Mouse (Mus musculus) MEL (cell line): Measurements from ENCODE around the gene Slc25a22. TPM values are rescaled to one million over a fixed set of nuclear protein-coding genes. Genes with fewer than 3 reads are reported as not detected.

ENCODE experiments used
- DNase-seq: peaks from one replicate; pipeline ENCODE4 v3.0.0; 2011; ENCODE audit warnings: low read depth, low spot score
- H3K27ac ChIP-seq: 2 replicates; pipeline ENCODE4 v1.5.1; 2012; ENCODE audit warnings: low read depth, mild to moderate bottlenecking, control low read depth, low read length, moderate library complexity; ENCODE audit not compliant: control insufficient read depth
- H3K27me3 ChIP-seq, 2 experiments: fragments of 150-350 bp in 1 of 2; sonication (generic) in 1 of 2; 2 replicates each; pipeline ENCODE4 v1.6.1; 2012; ENCODE audit warnings: low read length in 2 of 2, mild to moderate bottlenecking in 2 of 2, improper control_type of control experiment in 1 of 2, moderate library complexity in 1 of 2; ENCODE audit not compliant: insufficient read depth in 2 of 2, control insufficient read depth in 1 of 2
- H3K36me3 ChIP-seq, 2 experiments: 2 replicates each; pipeline ENCODE4 v1.6.1; 2012 to 2014; ENCODE audit warnings: low read length in 2 of 2, improper control_type of control experiment in 1 of 2, inconsistent platforms in 1 of 2, mild to moderate bottlenecking in 1 of 2; ENCODE audit not compliant: insufficient read depth in 2 of 2, control insufficient read depth in 1 of 2
- H3K4me1 ChIP-seq, 2 experiments: fragments of 150-350 bp in 1 of 2; sonication (generic) in 1 of 2; 2 replicates each; pipeline ENCODE4 v1.6.1; 2012; ENCODE audit warnings: low read length in 2 of 2, improper control_type of control experiment in 1 of 2, mild to moderate bottlenecking in 1 of 2; ENCODE audit not compliant: insufficient read depth in 2 of 2, control insufficient read depth in 1 of 2
- H3K4me3 ChIP-seq, 2 experiments: fragments of 150-350 bp in 1 of 2; sonication (generic) in 1 of 2; 2 replicates each; pipeline ENCODE4 v1.5.1; 2012; ENCODE audit warnings: low read depth in 2 of 2, low read length in 2 of 2, mild to moderate bottlenecking in 2 of 2, moderate library complexity in 2 of 2, control low read depth in 1 of 2, improper control_type of control experiment in 1 of 2; ENCODE audit not compliant: control insufficient read depth in 1 of 2, insufficient read depth in 1 of 2
- H3K79me2 ChIP-seq: 2 replicates; pipeline ENCODE4 v1.6.1; 2012; ENCODE audit warnings: mild to moderate bottlenecking, low read length, moderate library complexity; ENCODE audit not compliant: control insufficient read depth, poor library complexity, insufficient read depth
- H3K9ac ChIP-seq: 2 replicates; pipeline ENCODE4 v1.6.1; 2012; ENCODE audit warnings: low read depth, mild to moderate bottlenecking, control low read depth, low read length, moderate library complexity; ENCODE audit not compliant: control insufficient read depth, poor library complexity, severe bottlenecking
- H3K9me3 ChIP-seq: fragments of 150-350 bp; sonication (generic); replicated peaks from 2 replicates; pipeline ENCODE4 v1.6.1; 2012; ENCODE audit warnings: mild to moderate bottlenecking, low read length, improper control_type of control experiment, moderate library complexity; ENCODE audit not compliant: insufficient read depth
- CTCF ChIP-seq, 3 experiments: IDR thresholded peaks in 2 of 3; conservative IDR thresholded peaks in 1 of 3; 2 replicates each; pipeline ENCODE4 v1.5.1; 2011 to 2012; ENCODE audit warnings: low read length in 3 of 3, low read depth in 2 of 3, mild to moderate bottlenecking in 2 of 3, improper control_type of control experiment in 1 of 3, inconsistent platforms in 1 of 3, mixed read lengths in 1 of 3, moderate library complexity in 1 of 3; ENCODE audit not compliant: control insufficient read depth in 1 of 3, insufficient read depth in 1 of 3, poor library complexity in 1 of 3, severe bottlenecking in 1 of 3
- HCFC1 ChIP-seq: IDR thresholded peaks from 2 replicates; pipeline ENCODE4 v1.6.1; 2012; ENCODE audit warnings: low read depth, mild to moderate bottlenecking, inconsistent platforms, low read length, improper control_type of control experiment, moderate library complexity
- KAT2A ChIP-seq: conservative IDR thresholded peaks from 2 replicates; pipeline ENCODE4 v1.6.1; 2012; ENCODE audit warnings: low read depth, low read length, improper control_type of control experiment, inconsistent platforms
- MAZ ChIP-seq: IDR thresholded peaks from 2 replicates; pipeline ENCODE4 v1.6.1; 2012; ENCODE audit warnings: low read depth, mild to moderate bottlenecking, inconsistent platforms, low read length, improper control_type of control experiment
- MXI1 ChIP-seq: IDR thresholded peaks from 2 replicates; pipeline ENCODE4 v1.6.1; 2011; ENCODE audit warnings: mild to moderate bottlenecking, low read depth, low read length, improper control_type of control experiment
- MYB ChIP-seq: IDR thresholded peaks from 2 replicates; pipeline ENCODE4 v1.6.1; 2011; ENCODE audit warnings: mild to moderate bottlenecking, low read depth, low read length, improper control_type of control experiment
- MYC ChIP-seq: IDR thresholded peaks from 2 replicates; pipeline ENCODE4 v1.6.1; 2011; ENCODE audit warnings: low read depth, mild to moderate bottlenecking, low read length, improper control_type of control experiment, moderate library complexity
- NRF1 ChIP-seq: IDR thresholded peaks from 2 replicates; pipeline ENCODE4 v1.6.1; 2014; ENCODE audit warnings: low read depth, mild to moderate bottlenecking, inconsistent platforms, low read length, improper control_type of control experiment, moderate library complexity; ENCODE audit not compliant: poor library complexity, insufficient read depth, severe bottlenecking
- POLR2AphosphoS2 ChIP-seq: IDR thresholded peaks from 2 replicates; pipeline ENCODE4 v1.6.1; 2011; ENCODE audit warnings: low read length, improper control_type of control experiment
- RCOR1 ChIP-seq: IDR thresholded peaks from 2 replicates; pipeline ENCODE4 v1.6.1; 2012; ENCODE audit warnings: low read depth, mild to moderate bottlenecking, inconsistent platforms, low read length, improper control_type of control experiment
- TBP ChIP-seq: IDR thresholded peaks from 2 replicates; pipeline ENCODE4 v1.8.0; 2011; ENCODE audit warnings: low read depth, low read length, improper control_type of control experiment
- TCF12 ChIP-seq: IDR thresholded peaks from 2 replicates; pipeline ENCODE4 v1.6.1; 2014; ENCODE audit warnings: low read depth, mild to moderate bottlenecking, inconsistent platforms, low read length, improper control_type of control experiment, moderate library complexity
- UBTF ChIP-seq: IDR thresholded peaks from 2 replicates; pipeline ENCODE4 v1.6.1; 2012; ENCODE audit warnings: low read depth, mild to moderate bottlenecking, inconsistent platforms, low read length, improper control_type of control experiment, moderate library complexity, borderline replicate concordance; ENCODE audit not compliant: insufficient read depth
- USF2 ChIP-seq, 2 experiments: IDR thresholded peaks; 2 replicates each; pipeline ENCODE4 v1.6.1; 2011 to 2012; ENCODE audit warnings: improper control_type of control experiment in 2 of 2, low read length in 2 of 2, borderline replicate concordance in 1 of 2, inconsistent platforms in 1 of 2, low read depth in 1 of 2, mild to moderate bottlenecking in 1 of 2; ENCODE audit not compliant: insufficient read depth in 1 of 2
- ZC3H11A ChIP-seq: IDR thresholded peaks from 2 replicates; pipeline ENCODE4 v1.6.1; 2012; ENCODE audit warnings: low read depth, mild to moderate bottlenecking, inconsistent platforms, low read length, improper control_type of control experiment
- ZKSCAN1 ChIP-seq: IDR thresholded peaks from 2 replicates; pipeline ENCODE4 v1.6.1; 2012; ENCODE audit warnings: low read depth, mild to moderate bottlenecking, inconsistent platforms, low read length, improper control_type of control experiment, moderate library complexity
- ZNF384 ChIP-seq: IDR thresholded peaks from 2 replicates; pipeline ENCODE4 v1.6.1; 2012; ENCODE audit warnings: low read depth, mild to moderate bottlenecking, inconsistent platforms, low read length, improper control_type of control experiment
- polyA plus RNA-seq, 2 experiments: library from polyadenylated mRNA; stranded (reverse) in 1 of 2; unstranded in 1 of 2; fragments of >175 nt in 1 of 2; fragments of >200 nt in 1 of 2; gene quantifications; 2 replicates each; pipeline versions ENCODE4 v1.2.1 to v1.2.4; 2012; ENCODE audit warnings: low replicate concordance in 2 of 2, low read depth in 1 of 2; ENCODE audit not compliant: insufficient read length in 2 of 2, insufficient read depth in 1 of 2, missing spikeins in 1 of 2
- total RNA-seq: library from RNA; depleted of rRNA; stranded (reverse); fragments of 300-350 nt; gene quantifications from 2 replicates; pipeline ENCODE4 v1.2.3, GENCODE M21; 2012

Gene Slc25a22
- total and polyA plus RNA-seq, 3 experiments = 23.8 to 46.0 TPM; not detected in 1

DNA sequence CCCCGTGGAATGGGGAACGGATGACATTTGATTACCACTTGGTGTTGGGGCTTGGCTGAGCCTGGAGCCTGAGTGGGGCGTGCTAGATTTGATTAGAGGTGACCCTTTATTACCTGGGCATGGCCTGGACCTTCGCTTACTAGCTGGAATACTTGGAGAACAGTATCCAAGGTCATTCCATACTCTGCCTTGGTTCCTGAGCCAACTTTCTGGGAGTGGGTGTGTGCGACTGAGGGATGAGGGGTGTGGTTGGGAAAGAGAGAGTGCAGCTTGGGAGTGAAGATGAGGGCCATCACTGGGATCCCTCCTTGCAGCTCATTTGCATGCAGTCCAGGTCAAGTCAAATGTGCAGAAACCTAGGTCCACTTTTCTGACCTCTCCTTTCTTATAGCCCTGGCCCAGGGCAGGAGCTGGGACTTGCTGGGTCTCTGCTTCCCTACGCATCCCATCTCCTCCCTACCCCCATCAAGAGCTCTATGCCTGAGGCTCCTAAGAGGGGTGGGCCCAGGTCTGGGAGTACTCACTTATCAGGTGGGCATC is 45.5 kb upstream of the Slc25a22 start:
- H3K36me3 ChIP-seq = no peaks in the 10 kb centered on the region
- H3K27ac ChIP-seq = no peak overlapping the region
- TF ChIP-seq USF2 (IDR thresholded peaks at IDR 0.05; ENCODE audit: borderline replicate concordance in 1 of 2, insufficient read depth in 1 of 2, low read depth in 1 of 2, low read length in 2 of 2) (no peak), TCF12 (no peak), MYB (no peak), KAT2A (no peak), ZC3H11A (no peak), POLR2AphosphoS2 (no peak), ZNF384 (no peak), UBTF (no peak), ZKSCAN1 (no peak), HCFC1 (no peak), NRF1 (no peak), MYC (no peak), MAZ (no peak), CTCF (IDR thresholded peaks at IDR 0.05 in 2 of 3, conservative IDR thresholded peaks at IDR 0.05 in 1 of 3; ENCODE audit: control insufficient read depth in 1 of 3, insufficient read depth in 1 of 3, low read depth in 2 of 3, low read length in 3 of 3, poor library complexity in 1 of 3, severe bottlenecking in 1 of 3) (no peak), TBP (no peak)
- H3K9ac ChIP-seq = no peak overlapping the region
- no peaks in the 10 kb centered on the region for H3K9me3 ChIP-seq
- peaks cover 2% of the 10 kb centered on the region; the same call in 1 of the 2 replicates for H3K79me2 ChIP-seq
- no peak overlapping the region for H3K4me3 ChIP-seq
- DNase-seq = no peak
- H3K4me1 ChIP-seq = no peaks in the 10 kb centered on the region
- H3K27me3 ChIP-seq = no peaks in the 10 kb centered on the region

DNA sequence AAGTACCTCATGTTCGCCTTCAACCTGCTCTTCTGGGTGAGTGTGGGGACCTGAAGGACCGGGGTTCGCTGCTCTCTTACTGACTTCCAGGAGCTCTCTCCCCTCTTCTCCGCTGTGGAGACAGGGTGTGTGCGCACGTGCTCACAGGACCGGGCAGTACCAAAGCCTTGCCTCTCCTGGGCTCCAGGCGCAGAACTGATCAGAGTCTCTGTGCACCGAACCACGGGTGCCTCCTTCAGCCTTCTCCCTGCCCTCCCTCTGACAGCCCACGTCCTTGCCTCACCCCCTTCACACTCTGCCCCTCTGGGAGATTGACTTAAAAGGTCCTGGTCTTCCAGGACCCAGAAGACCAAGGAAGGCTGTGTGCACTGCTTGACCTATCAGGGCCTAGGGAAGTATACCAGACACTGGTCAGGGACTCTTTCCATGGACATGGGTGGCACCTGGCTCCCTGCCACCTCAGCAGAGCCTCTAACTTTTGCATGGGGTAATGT is 44.9 kb upstream of the Slc25a22 start:
- Histone ChIP-seq H3K36me3 (peaks cover 0 to under 1% of the 10 kb centered on the region in 2 experiments; a peak in 1 of 4 replicates), H3K79me2 (peaks cover 6% of the 10 kb centered on the region), H3K4me3 (no peak overlapping the region)
- TF ChIP-seq MXI1 (no peak), RCOR1 (no peak)
- TF ChIP-seq, all 39 proteins: peak for 0
- Histone ChIP-seq H3K9ac (no peak overlapping the region), H3K4me1 (peaks cover 0 to 4% of the 10 kb centered on the region in 2 experiments; a peak in 2 of 4 replicates), H3K9me3 (no peaks in the 10 kb centered on the region), H3K27me3 (no peaks in the 10 kb centered on the region), H3K27ac (no peak overlapping the region)
- no peak for DNase-seq
